Mouse (Mus musculus) heart, adult 2 months (tissue): ENCODE data around the gene Tacr3.

ENCODE experiments used
- CTCF ChIP-seq: fragments of 200-600 bp; IDR thresholded peaks from 2 replicates; pipeline ENCODE4 v1.8.1; 2022; ENCODE audit warnings: antibody characterized with exemption, mild to moderate bottlenecking, moderate library complexity
- POLR2A ChIP-seq: fragments of 200-500 bp; IDR thresholded peaks from 2 replicates; pipeline ENCODE4 v1.6.1; 2011; ENCODE audit warnings: mild to moderate bottlenecking, low read depth, low read length, control low read depth; ENCODE audit not compliant: insufficient read depth

DNA sequence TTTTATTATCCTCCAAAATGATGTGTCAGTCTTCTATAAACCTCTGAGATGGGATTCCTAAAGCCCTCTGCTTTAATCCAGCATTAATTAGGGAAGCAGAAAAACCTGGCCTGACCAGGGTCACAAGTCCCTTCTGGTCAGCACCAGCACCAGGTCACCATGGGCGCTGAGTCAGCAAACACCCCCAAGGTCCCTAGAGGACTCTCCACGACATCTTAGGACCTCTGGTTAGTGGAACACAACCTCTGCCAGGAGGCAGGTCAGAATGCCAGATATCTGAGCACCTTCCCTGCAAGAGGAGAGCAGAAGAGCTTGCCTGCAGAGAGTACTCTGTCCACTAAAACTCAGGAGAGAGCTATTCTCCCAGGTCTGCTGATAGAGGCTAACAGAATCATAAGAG is 67.0 kb downstream of the Tacr3 start:
- TF ChIP-seq POLR2A: no peak
- TF ChIP-seq CTCF: no peak
